Mouse (Mus musculus) embryonic facial prominence, embryonic 14.5 days (tissue): ENCODE results near the gene Glul. TPM values are rescaled to one million over a fixed set of nuclear protein-coding genes. Genes with fewer than 3 reads are reported as not detected.

Source experiments
- ATAC-seq: fragments of 200-750 bp; cut with Nextera tagmentation; 2 replicates; pipeline ENCODE4 v1.8.0; 2017; ENCODE audit warnings: low read depth, moderate number of reproducible peaks, moderate TSS enrichment
- DNase-seq: peaks from one replicate; pipeline ENCODE4 v3.0.0-alpha.2; 2015; ENCODE audit warnings: low spot score
- H3K27ac ChIP-seq: fragments of 300-500 bp; sonication (generic); replicated peaks from 2 replicates; pipeline ENCODE4 v1.5.1; 2014; ENCODE audit warnings: low read depth, mild to moderate bottlenecking, low read length, moderate library complexity
- H3K27me3 ChIP-seq: fragments of 300-500 bp; sonication (generic); replicated peaks from 2 replicates; pipeline ENCODE4 v1.6.1; 2014; ENCODE audit warnings: low read length; ENCODE audit not compliant: control insufficient read depth, insufficient read depth
- H3K36me3 ChIP-seq: fragments of 300-500 bp; sonication (generic); 2 replicates; pipeline ENCODE4 v1.6.1; 2014; ENCODE audit warnings: low read length, mixed read lengths; ENCODE audit not compliant: control insufficient read depth, insufficient read depth
- H3K4me1 ChIP-seq: fragments of 300-500 bp; sonication (generic); 2 replicates; pipeline ENCODE4 v1.6.1; 2014; ENCODE audit warnings: antibody characterized with exemption, low read length; ENCODE audit not compliant: control insufficient read depth, insufficient read depth
- H3K4me2 ChIP-seq: fragments of 300-500 bp; sonication (generic); 2 replicates; pipeline ENCODE4 v1.6.1; 2014; ENCODE audit warnings: low read depth, mild to moderate bottlenecking, low read length, moderate library complexity, mixed read lengths
- H3K4me3 ChIP-seq: fragments of 300-500 bp; sonication (generic); 2 replicates; pipeline ENCODE4 v1.5.1; 2014; ENCODE audit warnings: low read depth, mild to moderate bottlenecking, low read length
- H3K9ac ChIP-seq: fragments of 300-500 bp; sonication (generic); 2 replicates; pipeline ENCODE4 v1.6.1; 2014; ENCODE audit warnings: low read depth, mild to moderate bottlenecking, low read length, moderate library complexity, mixed read lengths
- H3K9me3 ChIP-seq: fragments of 300-500 bp; sonication (generic); 2 replicates; pipeline ENCODE4 v1.6.1; 2016; ENCODE audit warnings: low read length; ENCODE audit not compliant: control insufficient read depth
- WGBS: fragments of 180-500 bp; shearing (Covaris S2); extraction: QIAGEN DNeasy Blood & Tissue Kit; methylation state at CpG from one replicate; pipeline ENCODE4 v1.1.7; 2014; 5-methylcytosine and 5-hydroxymethylcytosine counted together
- polyA plus RNA-seq: library from polyadenylated mRNA; unstranded; fragments of >200 nt; fragmentation: Nextera tagmentation; extraction: Ambion mirVana; gene quantifications from 2 replicates; pipeline ENCODE4 v1.2.1, GENCODE M21; 2014

Gene Glul
- polyA plus RNA-seq, 1 experiment from 2014 or later = 97.5 TPM

DNA sequence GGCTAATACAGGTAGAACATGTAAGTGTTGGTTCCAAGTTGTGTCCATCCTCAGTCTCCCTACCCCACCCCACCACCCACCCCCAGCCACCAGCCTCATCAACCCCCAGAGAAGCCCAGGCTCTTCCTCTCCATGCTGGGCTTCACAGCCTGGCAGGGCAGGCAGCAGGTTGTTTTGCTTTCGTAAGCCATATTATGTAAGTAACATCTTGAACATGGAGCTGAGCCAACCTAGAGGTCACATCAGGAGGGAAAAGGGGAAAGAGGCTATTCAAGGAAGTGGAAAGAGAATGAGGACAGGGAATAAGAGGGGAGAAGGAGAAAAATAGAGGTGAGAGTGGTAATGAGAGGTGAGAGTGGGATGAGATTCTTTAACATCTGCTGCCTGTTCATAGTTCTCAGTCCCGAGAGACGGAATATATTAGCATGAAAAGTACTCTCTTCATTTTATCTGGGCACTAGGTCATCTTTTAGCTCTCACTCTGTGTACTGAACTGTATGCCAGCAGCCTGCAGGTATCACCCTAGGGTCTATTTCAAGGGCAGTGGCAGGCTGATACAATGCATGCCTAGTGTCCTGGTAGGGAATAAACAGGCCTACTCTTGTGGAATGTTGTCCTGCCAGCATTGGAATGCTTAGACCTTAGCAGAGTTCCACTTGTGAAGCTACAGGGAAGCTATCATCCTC is 18.9 kb downstream of the Glul start:
- Histone ChIP-seq H3K4me2 (no peak overlapping the region), H3K9me3 (no peaks in the 10 kb centered on the region), H3K27me3 (no peaks in the 10 kb centered on the region), H3K36me3 (no peaks in the 10 kb centered on the region), H3K27ac (no peak overlapping the region), H3K9ac (no peak overlapping the region), H3K4me3 (no peak overlapping the region), H3K4me1 (no peaks in the 10 kb centered on the region)
- WGBS = 74% methylated on average over 3 of the region's 3 CpGs
- DNase-seq = no peak
- ATAC-seq = no peak

DNA sequence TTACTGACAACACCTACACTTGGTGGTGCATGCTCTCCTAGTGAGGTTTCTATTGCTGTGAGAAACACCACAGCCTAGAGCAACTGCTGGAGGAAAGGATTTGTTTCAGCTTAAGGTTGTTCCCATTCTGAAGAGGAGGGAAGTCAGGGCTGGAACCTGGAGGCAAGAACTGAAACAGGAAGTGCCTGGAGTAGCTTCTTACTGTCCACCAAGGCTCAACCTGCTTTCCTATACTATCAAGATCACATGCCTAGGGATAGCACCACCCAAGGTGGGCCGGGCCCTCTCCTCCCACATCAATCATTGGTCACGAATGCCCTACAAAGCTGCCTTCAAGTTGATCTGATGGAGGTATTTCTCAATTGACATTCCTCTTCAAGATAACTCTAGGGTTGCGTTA is 21.9 kb downstream of the Glul start:
- Histone ChIP-seq H3K4me1 (no peaks in the 10 kb centered on the region), H3K9ac (no peak overlapping the region), H3K9me3 (no peaks in the 10 kb centered on the region), H3K27ac (no peak overlapping the region), H3K4me2 (no peak overlapping the region), H3K27me3 (no peaks in the 10 kb centered on the region), H3K4me3 (no peak overlapping the region), H3K36me3 (no peaks in the 10 kb centered on the region)
- DNase-seq (no peak), ATAC-seq (no peak)
- 94% methylated on average over 3 of the region's 3 CpGs for WGBS

DNA sequence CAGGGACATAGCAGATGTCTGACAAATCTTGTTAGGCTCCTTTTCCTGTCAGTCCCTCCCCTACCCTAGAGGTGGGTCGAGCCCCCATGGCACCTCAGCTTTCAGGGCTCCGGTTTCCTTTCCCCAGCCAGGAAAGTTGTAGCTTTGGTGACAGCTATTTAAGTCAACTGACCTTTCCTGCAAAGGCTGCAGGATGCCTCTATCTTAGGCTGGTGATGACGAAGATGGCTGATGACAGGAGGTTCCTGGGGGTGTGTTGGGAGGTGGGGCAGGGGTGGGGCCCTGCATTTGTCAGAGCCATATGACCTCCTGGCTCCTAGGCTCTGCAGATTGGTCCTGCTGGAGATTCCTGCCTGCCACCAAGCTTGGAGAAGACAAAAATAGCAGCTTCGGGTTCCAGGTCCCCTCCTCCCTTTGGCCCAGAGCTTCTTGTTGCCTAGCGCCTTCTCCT is 22.9 kb downstream of the Glul start:
- Histone ChIP-seq H3K36me3 (no peaks in the 10 kb centered on the region), H3K27me3 (no peaks in the 10 kb centered on the region), H3K9me3 (no peaks in the 10 kb centered on the region), H3K4me2 (no peak overlapping the region), H3K4me1 (no peaks in the 10 kb centered on the region), H3K9ac (no peak overlapping the region), H3K4me3 (no peak overlapping the region), H3K27ac (no peak overlapping the region)
- WGBS = 30% methylated on average over 5 of the region's 5 CpGs
- ATAC-seq (no peak), DNase-seq (no peak)

DNA sequence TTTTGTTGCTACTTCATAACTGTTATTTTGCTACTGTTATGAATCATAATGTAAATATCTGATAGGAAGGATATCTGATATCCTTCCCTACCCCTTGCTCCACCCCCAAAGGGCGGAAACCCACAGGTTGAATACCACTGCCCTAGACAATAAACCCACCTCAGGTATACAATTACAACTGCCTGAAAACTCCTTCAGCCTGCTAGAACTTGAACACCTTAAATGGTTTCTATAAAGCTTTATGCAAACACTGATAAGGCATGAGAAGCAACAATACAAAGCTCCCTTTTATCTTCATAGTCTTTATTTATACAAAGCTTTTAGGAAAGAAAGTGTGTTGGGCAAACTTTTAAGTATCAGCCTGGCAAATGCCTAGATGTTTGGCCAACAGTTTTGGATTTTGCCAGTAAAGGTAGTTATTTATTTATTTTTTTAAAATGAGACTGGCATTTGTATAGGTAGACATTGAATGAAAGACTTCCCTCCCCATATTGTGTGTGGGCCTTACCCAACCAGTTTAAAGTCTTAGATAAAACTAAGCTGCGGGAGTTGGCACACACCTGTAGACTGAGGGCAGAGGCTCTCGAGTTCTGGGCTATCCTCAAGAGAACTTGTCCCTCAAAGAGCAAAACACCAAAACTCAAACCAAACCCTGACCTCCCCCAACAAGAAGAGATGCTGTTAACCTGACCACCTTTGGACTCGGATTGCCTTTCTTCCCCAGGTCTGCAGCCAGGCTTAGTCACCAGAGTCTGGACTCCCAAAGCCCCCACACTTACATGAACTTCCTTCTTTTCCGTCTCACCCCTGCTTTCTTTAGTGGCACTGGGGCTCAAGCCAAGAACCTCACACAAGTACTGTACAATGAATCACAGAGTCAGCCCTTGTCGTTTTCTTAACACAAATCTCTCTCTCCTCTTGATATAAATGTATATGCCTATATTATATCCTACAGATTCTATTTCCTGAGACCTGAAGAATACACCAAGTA is 24.9 kb downstream of the Glul start:
- ATAC-seq = no peak
- Histone ChIP-seq H3K4me1 (no peaks in the 10 kb centered on the region), H3K36me3 (no peaks in the 10 kb centered on the region), H3K4me3 (no peak overlapping the region), H3K27me3 (no peaks in the 10 kb centered on the region), H3K4me2 (no peak overlapping the region), H3K27ac (no peak overlapping the region), H3K9ac (no peak overlapping the region), H3K9me3 (no peaks in the 10 kb centered on the region)
- no peak for DNase-seq
- WGBS = 80% methylated on average over 6 of the region's 6 CpGs

DNA sequence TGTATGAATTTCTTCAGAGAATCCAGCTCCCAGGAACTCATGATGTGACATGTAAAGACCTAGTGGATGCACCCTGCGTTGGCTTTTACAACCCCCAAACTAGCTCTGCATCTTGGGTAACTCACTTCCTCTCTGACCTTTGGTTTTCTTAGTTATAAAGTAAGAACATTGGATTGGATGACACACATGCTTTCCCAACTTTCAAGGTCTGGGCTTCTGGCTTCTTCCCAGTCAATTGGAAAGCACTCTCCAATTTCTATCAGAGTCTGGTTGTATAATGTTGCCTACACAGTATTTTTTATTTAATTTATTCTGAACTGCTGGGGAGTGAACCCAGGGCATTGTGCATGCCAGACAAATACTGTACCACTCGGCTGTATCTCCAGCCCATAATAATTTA is 30.7 kb downstream of the Glul start:
- H3K27me3 ChIP-seq = no peaks in the 10 kb centered on the region
- no peak overlapping the region for H3K9ac ChIP-seq
- DNase-seq (no peak), ATAC-seq (no peak)
- no peak overlapping the region for H3K4me3 ChIP-seq
- H3K36me3 ChIP-seq = no peaks in the 10 kb centered on the region
- no peaks in the 10 kb centered on the region for H3K9me3 ChIP-seq
- H3K4me2 ChIP-seq = no peak overlapping the region
- no peak overlapping the region for H3K27ac ChIP-seq
- 87% methylated on average over 2 of the region's 2 CpGs for WGBS
- H3K4me1 ChIP-seq = no peaks in the 10 kb centered on the region

DNA sequence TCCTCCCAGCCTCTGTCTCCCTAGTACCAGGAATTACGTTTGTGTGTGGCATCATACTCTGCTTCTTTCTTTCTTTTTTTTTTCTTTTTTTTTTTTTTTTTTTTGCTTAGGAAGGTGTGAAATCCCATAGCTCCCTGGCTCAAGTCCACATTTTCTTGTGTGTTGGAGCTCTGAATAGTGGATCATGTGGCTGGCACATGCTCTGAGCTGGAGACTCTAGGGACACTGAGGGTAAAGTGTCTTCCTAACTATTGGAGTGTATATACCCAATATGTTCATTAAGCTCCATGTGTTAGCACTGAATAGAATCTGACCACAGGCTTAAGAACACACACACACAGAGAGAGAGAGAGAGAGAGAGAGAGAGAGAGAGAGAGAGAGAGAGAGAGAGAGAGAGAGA is 34.0 kb downstream of the Glul start:
- WGBS = 71% methylated on average over 1 of the region's 1 CpGs
- no peak overlapping the region for H3K9ac ChIP-seq
- H3K4me1 ChIP-seq = no peaks in the 10 kb centered on the region
- DNase-seq (no peak), ATAC-seq (no peak)
- no peaks in the 10 kb centered on the region for H3K36me3 ChIP-seq
- H3K4me2 ChIP-seq = no peak overlapping the region
- no peaks in the 10 kb centered on the region for H3K9me3 ChIP-seq
- H3K27me3 ChIP-seq = no peaks in the 10 kb centered on the region
- H3K27ac ChIP-seq = no peak overlapping the region
- no peak overlapping the region for H3K4me3 ChIP-seq

DNA sequence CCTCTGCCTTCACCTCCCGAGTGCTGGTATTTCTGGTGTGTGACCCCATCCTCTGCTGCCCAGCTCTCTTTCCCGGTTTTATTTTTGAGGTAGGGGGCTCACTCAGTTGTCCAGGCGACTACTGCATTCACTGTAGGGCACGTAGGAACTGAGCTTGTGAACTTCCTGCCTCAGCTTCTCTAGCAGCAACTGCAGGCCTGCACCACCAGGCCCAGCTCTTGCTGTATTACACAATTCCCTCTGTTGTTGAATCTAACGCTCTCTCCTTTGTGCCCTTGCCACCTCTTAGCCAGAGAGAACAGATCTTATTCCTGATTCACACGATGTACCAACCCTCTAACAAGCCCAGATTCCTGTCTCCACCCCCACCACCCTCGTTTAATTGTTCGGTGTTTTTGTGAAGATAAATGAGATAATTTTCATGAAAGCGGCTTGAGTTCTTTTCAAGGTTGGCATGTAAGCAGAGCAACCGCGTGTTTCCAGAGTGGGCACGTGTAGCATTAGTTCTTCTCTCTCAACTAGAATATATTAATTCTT is 36.2 kb downstream of the Glul start:
- DNase-seq = no peak
- Histone ChIP-seq H3K36me3 (no peaks in the 10 kb centered on the region), H3K27me3 (no peaks in the 10 kb centered on the region), H3K4me1 (no peaks in the 10 kb centered on the region), H3K4me3 (no peak overlapping the region), H3K4me2 (no peak overlapping the region), H3K9ac (no peak overlapping the region), H3K27ac (no peak overlapping the region), H3K9me3 (no peaks in the 10 kb centered on the region)
- ATAC-seq = no peak
- 81% methylated on average over 12 of the region's 12 CpGs for WGBS

DNA sequence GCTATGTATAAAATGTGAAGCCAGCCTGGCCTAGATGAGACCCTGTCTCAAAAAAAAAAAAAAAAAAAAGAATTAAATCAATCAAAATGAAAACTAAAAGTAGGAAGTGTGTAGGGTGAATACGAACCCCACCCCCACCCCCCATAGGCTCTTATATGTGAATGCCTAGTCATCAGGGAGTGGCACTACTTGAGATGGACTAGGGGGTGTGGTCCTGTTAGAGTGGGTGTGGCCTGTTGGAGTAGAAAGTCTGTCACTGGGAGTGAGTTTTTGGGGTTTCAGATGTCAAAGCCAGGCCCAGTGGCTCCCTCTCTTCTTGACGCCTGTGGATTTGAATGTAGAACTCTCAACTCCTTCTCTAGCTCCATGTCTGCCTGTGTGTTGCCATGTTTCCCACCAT is 37.3 kb downstream of the Glul start:
- H3K9ac ChIP-seq = no peak overlapping the region
- no peak overlapping the region for H3K4me2 ChIP-seq
- no peaks in the 10 kb centered on the region for H3K27me3 ChIP-seq
- no peaks in the 10 kb centered on the region for H3K36me3 ChIP-seq
- WGBS = 93% methylated on average over 2 of the region's 2 CpGs
- DNase-seq = no peak
- no peak overlapping the region for H3K4me3 ChIP-seq
- H3K27ac ChIP-seq = no peak overlapping the region
- no peak for ATAC-seq
- H3K4me1 ChIP-seq = no peaks in the 10 kb centered on the region
- no peaks in the 10 kb centered on the region for H3K9me3 ChIP-seq
